Mouse (Mus musculus) gastrocnemius, postnatal 14 days (tissue): ENCODE measurements at regions not wholly inside any gene's neighbourhood (a gene's known extent, or its start where the extent isn't known, plus 50 kb on each side); places are given as distances from the start of the nearest gene placed in this dataset.

Experiments
- DNase-seq: peaks from one replicate; pipeline ENCODE4 v3.0.0; 2021; ENCODE audit warnings: mixed read lengths
- intact Hi-C: fragments of 180-260 bp; cut with DNase I; formaldehyde crosslinking; loops from one replicate; pipeline ENCODE4 v1.15.1; 2025; ENCODE audit warnings: low total_unique reads

GRCm38 (mm10) chr2:144123395-144124034 lies 90.7 kb downstream of the Banf2 start:
- no peak for DNase-seq
- intact Hi-C loops, result no loop called here

GRCm38 (mm10) chr2:144127082-144128037 lies 94.5 kb downstream of the Banf2 start:
- intact Hi-C loops, result no loop called here
- no peak for DNase-seq

DNA sequence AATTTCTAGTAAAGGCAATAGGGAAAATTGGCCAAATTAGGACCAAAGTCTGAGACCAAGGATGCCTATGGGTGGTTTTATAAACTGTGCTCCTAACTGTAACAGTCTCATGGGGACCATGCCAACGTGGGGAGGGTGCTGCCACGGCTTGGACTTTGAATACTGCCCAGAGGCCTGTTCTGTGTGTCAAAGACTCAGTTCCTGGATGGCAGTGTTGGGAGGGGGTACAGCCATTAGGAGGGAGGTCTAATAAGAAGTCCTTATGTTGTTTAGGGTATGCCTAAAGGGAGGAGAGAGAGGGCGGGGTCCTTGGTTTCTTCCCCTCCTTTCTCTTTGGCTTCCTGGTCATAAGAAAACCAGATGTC lies 95.2 kb downstream of the Banf2 start:
- no peak for DNase-seq
- intact Hi-C loops, result no loop called here

DNA sequence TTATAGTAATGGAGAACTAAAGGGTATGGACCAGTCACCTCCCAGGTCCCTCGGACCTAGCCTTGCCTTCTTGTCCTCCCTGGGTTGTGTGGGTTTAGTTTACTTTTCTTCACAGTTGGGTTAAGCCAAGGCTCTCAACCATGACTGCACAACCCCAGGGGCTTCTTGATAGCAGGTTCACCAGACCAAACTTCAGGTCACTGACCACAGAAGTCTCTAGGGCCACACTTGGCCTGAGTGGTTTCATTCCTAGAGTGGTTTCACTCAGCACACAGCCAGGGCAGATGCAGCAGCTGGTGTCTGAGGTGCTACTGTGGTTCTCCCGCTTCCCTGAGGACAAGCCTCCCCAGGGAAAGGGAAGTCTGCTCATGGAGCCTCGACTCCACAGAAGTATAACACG lies 95.7 kb downstream of the Banf2 start:
- intact Hi-C loops, result no loop called here
- DNase-seq, result no peak

GRCm38 (mm10) chr2:144133806-144134574 lies 101.1 kb downstream of the Banf2 start:
- intact Hi-C loops, result no loop called here
- no peak for DNase-seq

- peak; percentile 84 for DNase-seq
- intact Hi-C loops, result no loop called here
Observed at GRCm38 (mm10) chr2:144134575-144134958, 101.7 kb downstream of the Banf2 start.

DNA sequence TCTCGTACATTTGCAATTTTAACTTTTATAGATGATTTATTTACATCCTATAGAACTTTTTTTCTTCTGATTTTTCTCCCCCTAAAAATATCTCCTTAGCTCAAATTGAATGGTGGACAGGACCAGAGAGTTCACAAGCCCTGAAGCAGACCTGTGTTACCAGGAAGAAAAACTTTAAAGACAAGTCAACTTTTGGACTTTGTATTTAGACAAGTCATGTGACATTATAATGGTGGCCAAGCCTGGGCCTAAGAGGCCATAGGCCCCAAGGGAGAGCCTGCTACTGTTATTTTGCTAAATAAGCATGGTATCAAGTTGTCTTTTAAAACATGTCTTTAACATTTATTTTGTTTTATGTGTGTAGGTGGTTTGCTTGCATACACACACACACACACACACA lies 102.7 kb downstream of the Banf2 start:
- no peak for DNase-seq
- intact Hi-C loops, result no loop called here

GRCm38 (mm10) chr2:144143620-144144384 lies 110.9 kb downstream of the Banf2 start:
- no peak for DNase-seq

GRCm38 (mm10) chr2:144144486-144145136 lies 111.8 kb downstream of the Banf2 start:
- intact Hi-C loops, result no loop called here
- DNase-seq, result no peak

More at GRCm38 (mm10) chr2:144143620-144144384, 110.9 kb downstream of the Banf2 start:
- intact Hi-C loops, result no loop called here

DNA sequence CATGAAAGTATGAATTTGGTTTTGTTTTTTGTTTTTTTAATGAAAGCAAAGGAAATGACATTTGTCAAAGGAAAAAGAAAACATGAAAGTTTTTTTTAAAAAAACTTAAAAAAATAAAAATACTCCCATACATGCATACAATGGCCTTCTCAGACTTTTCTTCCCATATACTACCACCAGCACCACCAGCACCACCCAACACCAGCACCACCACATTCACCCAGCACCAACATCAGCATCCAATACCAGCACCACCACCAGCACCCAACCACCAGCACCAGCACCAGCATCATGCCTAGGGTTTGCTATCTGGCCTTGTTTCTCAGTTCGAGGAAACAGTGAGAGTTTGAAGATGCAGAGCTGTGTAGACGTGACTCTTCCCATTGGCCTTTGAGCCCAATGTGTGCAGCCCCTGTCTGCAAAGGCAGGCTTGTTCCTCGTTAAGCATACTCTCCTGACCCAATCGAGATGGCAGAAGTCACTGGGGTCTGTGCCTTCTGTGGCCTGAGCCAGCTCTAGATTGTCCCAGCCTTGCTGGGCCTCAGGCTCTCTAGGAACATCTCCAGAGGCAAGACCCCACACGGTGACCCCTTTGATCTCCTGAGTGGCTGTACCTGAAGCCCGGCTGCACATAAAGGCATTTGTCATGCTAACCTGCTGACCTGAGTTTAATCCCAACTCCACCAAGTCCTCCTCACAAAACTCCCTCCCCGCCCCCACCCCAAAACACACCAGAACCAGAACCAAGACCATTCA lies 113.8 kb upstream of the Mgme1 start:
- intact Hi-C loops, result no loop called here

DNA sequence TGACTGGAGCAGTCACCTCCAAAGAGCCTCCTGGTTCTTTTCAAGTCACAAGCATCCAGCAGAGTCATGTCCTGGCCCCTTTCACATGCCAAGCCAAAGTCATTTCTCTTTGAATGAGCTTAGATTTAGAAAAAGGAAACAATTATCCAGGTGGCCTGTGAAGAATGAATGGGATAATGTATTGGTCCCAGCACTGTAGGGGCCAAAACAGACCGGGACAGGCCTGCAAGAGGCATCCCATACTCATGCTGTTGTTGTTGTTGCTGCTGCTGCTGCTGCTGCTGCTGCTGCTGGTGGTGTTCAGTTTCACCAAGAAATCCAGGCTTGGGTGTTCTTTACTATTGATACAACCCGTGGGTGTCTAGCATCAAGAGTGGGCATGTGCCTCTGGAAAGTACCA lies 113.1 kb upstream of the Mgme1 start:
- intact Hi-C loops, result no loop called here
- no peak for DNase-seq

More for the DNA sequence above, 113.8 kb upstream of the Mgme1 start:
- no peak for DNase-seq

DNA sequence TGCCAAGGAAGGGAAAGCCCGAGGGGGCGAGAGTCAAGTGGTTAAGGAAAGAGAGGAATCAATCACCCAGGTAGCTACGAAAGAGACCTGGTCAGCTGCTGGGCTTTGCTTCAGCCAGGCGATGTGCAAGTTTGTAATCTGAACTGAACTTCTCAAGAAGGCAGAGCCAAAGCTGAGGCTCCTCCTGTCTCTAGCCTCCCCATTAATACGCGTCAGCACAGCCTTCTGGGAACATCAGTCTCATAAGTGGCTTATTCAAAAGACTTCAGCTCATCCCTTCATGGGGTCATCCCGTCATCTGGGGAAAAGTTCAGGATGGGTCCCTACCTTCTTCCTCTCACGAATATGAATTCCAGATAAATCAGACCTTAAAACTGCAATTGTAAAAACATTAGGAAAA lies 112.2 kb upstream of the Mgme1 start:
- DNase-seq, result no peak
- intact Hi-C loops, result no loop called here

GRCm38 (mm10) chr2:144159854-144160331 lies 110.6 kb upstream of the Mgme1 start:
- intact Hi-C loops, result no loop called here
- DNase-seq, result no peak

DNA sequence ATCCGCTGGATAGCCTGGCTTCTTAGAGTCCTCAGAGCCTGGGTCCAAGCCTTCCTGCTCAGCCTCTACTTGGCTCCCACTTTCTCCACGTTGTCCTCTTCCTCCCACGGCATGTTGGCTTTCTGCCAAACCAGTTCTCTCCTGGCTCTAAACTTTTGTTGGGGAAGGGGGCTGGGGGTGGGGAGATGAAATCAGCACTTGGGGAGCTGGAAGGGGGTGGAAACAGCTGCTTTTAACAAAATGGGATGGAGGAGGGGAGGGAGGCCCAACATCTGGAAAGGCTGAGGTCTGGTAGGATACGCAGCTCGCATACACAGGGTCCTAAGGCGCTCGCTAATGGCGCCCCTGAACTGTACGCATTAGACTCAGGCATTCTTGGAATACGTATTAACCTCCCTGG lies 110.0 kb upstream of the Mgme1 start:
- intact Hi-C loops, result no loop called here
- peak; percentile 67 for DNase-seq

DNA sequence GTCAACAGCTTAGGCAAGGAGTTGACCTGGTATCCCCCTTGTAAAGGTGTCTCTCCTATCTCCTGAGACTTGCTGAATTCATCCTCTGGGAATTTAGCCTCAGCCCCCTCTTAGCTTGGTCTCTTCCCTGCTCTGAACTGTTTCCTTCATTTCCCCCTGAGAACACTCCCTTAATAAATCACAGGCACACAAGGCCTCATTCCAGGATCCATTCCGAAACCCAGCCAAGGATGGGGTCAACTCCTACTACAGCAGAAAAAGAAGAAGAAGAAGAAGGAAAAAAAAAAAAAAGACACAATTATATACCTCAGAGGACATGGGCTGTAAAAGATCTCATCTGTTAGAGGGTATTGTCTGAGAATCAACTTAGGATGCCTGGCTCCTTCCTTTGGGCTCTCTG lies 108.6 kb upstream of the Mgme1 start:
- DNase-seq, result no peak
- intact Hi-C loops, result no loop called here

DNA sequence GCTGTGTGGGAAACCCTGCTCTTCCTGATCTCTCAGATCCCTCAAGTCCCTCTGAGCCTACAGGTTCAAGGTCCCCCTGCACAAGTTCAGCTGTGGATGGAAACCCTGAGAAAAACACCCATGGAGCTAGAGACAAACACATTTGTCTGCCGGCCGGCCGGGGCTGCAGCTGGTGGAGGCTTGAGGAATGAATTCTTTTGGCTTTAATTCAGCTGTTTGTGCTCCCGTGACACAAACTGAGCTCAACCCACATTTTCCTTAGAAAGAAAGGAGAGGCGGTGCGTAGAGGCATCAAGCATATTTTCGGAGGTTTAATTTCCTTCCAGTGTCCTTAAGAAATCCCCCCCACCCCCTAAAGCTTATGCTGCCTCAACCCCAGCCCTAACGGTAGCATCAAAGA lies 106.4 kb upstream of the Mgme1 start:
- peak; percentile 68 for DNase-seq
- intact Hi-C loops, result no loop called here

DNA sequence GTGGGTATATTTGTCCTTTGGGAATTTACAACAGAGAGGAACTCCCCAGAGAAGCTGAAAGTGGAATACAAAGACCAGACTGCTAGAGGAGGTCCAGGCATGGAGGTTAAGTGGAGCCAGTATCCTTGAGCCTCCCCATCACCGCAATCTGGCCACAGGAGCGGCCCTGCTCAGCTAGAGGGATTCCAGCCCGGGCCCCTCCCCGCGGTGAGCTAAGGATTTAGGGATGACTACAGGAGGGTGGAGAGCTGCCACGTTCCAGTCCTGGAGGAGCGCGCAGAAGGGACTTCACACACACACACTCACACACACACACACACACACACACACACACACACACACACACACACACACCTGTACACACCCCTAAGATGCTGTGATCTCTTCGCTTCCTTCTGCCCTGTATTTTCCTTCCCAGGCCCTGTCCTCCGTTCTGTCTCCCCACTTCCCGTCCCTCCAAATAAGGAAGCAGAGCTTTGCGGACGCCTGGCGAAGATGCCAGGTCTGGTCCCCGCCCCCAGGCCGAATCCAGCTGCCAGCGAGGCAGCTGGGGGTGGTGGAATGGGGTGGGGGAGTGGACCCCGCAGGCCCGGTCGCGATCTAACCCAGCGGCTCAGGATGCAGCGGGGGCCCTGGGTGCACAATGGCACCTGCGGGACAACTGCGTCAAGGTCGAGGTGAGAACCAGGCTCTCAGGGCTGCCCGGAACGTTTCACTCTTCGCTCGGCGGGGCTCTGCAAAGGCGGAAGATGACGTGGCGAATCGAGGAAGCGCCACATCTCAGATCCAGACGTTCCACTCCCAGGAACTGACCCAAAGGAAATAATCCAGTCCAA lies 105.3 kb upstream of the Mgme1 start:
- DNase-seq, result peak; percentile 88
- intact Hi-C loops, result no loop called here
